Mouse (Mus musculus): Measurements from ENCODE around the gene Sfn.

- no peak for TF ChIP-seq CTCF (conservative IDR thresholded peaks at IDR 0.05; ENCODE audit: insufficient read depth, insufficient read length, low read depth, low read length)
- TF ChIP-seq POLR2A (IDR thresholded peaks at IDR 0.05; ENCODE audit: low read depth, low read length), result no peak
These were observed 1.7 kb downstream of the Sfn start for GRCm38 (mm10) chr4:133600306-133600705.

All from kidney, adult 2 months (tissue).